Mouse (Mus musculus) kidney, adult 2 months (tissue): ENCODE measurements around the gene Etv5. TPM values are rescaled to one million over a fixed set of nuclear protein-coding genes. Genes with fewer than 3 reads are reported as not detected.
"Not testable (repeated sequence)": the region's sequence is repeated elsewhere in the genome, so short reads cannot be mapped to it uniquely, and the experiment has no call there.

Experiments
- DNase-seq: peaks from one replicate; pipeline ENCODE4 v3.0.0; 2021
- H3K27ac ChIP-seq: fragments of 200-500 bp; 2 replicates; pipeline ENCODE4 v1.5.1; 2012; ENCODE audit warnings: low read depth, low read length, control low read depth, inconsistent platforms; ENCODE audit not compliant: insufficient read depth
- H3K27me3 ChIP-seq: fragments of 200-500 bp; replicated peaks from 2 replicates; pipeline ENCODE4 v1.6.1; 2012; ENCODE audit warnings: mild to moderate bottlenecking, moderate library complexity, low read length, inconsistent platforms; ENCODE audit not compliant: control insufficient read depth, insufficient read depth
- H3K36me3 ChIP-seq: fragments of 200-500 bp; 2 replicates; pipeline ENCODE4 v1.6.1; 2012; ENCODE audit warnings: mild to moderate bottlenecking, moderate library complexity, low read length, inconsistent platforms; ENCODE audit not compliant: control insufficient read depth, insufficient read depth
- H3K4me1 ChIP-seq: fragments of 200-500 bp; 2 replicates; pipeline ENCODE4 v1.6.1; 2011; ENCODE audit warnings: low read length; ENCODE audit not compliant: control insufficient read depth, insufficient read depth
- H3K4me3 ChIP-seq: fragments of 200-500 bp; 2 replicates; pipeline ENCODE4 v1.5.1; 2011; ENCODE audit warnings: mild to moderate bottlenecking, low read depth, low read length, control low read depth; ENCODE audit not compliant: insufficient read depth
- CTCF ChIP-seq: fragments of 200-500 bp; conservative IDR thresholded peaks from 2 replicates; pipeline ENCODE4 v1.5.1; 2011; ENCODE audit warnings: low read depth, mild to moderate bottlenecking, control low read depth, low read length, moderate library complexity, mixed read lengths; ENCODE audit not compliant: insufficient read depth, insufficient read length
- POLR2A ChIP-seq: fragments of 200-500 bp; IDR thresholded peaks from one replicate; pipeline ENCODE4 v1.6.1; 2011; ENCODE audit warnings: low read depth, low read length, control low read depth
- WGBS: fragments of 180-500 bp; shearing (Covaris S2); methylation state at CpG from one replicate; pipeline ENCODE4 v1.1.7; 2018; 5-methylcytosine and 5-hydroxymethylcytosine counted together
- polyA plus RNA-seq: library from polyadenylated mRNA; depleted of rRNA; stranded (reverse); fragments of >200 nt; gene quantifications from 2 replicates; pipeline ENCODE4 v1.2.3, GENCODE M21; 2012

The Etv5 gene
- polyA plus RNA-seq, 1 experiment = 19.7 TPM

GRCm38 (mm10) chr16:22396420-22396819 is 43.1 kb downstream of the Etv5 start:
- H3K36me3 ChIP-seq = no peaks in the 10 kb centered on the region; the same call in 1 of the 2 replicates
- no peak overlapping the region for H3K27ac ChIP-seq
- H3K4me1 ChIP-seq = no peaks in the 10 kb centered on the region
- no peaks in the 10 kb centered on the region for H3K27me3 ChIP-seq
- TF ChIP-seq CTCF (no peak), POLR2A (no peak)
- WGBS = 84% methylated on average over 8 of the region's 8 CpGs
- H3K4me3 ChIP-seq = no peak overlapping the region
- DNase-seq = no peak

DNA sequence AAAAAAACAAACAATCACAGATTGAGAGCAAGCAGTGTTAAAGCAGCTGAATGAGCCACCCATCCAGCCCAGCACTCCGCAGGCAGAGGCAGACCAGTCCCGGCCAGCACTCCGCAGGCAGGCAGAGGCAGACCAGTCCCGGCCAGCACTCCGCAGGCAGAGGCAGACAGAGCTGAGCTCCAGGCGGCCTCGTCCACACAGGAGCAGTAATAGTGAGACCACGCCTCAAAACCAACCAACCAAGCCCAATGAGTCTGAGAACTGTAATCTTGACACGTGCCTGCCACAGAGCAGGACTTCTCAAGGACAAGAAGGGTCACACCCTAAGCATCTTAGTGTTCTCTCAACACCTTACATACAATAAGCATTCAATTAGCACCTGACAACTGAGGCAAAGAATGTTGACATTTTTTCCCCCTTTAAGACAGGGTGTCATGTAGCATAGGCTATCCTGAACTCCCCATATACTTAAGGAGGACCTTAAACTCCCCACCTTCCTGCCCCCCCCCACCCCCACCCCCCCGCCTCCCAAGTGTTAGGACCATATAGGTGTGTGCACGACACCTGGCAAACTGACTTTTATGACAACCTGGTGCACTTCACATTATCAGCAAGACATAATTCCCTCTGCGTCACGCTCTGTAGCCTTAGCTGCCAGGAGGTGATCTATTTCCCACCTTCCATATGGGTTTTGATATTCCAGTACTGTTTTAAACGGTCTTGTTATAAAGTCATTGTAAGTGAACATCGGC is 44.2 kb downstream of the Etv5 start:
- no peaks in the 10 kb centered on the region for H3K4me1 ChIP-seq
- no peaks in the 10 kb centered on the region for H3K27me3 ChIP-seq
- 61% methylated on average over 15 of the region's 15 CpGs for WGBS
- no peaks in the 10 kb centered on the region; the same call in 1 of the 2 replicates for H3K36me3 ChIP-seq
- H3K4me3 ChIP-seq = no peak overlapping the region
- peak; percentile 31 for DNase-seq
- TF ChIP-seq CTCF (no peak), POLR2A (no peak)
- no peak overlapping the region for H3K27ac ChIP-seq

DNA sequence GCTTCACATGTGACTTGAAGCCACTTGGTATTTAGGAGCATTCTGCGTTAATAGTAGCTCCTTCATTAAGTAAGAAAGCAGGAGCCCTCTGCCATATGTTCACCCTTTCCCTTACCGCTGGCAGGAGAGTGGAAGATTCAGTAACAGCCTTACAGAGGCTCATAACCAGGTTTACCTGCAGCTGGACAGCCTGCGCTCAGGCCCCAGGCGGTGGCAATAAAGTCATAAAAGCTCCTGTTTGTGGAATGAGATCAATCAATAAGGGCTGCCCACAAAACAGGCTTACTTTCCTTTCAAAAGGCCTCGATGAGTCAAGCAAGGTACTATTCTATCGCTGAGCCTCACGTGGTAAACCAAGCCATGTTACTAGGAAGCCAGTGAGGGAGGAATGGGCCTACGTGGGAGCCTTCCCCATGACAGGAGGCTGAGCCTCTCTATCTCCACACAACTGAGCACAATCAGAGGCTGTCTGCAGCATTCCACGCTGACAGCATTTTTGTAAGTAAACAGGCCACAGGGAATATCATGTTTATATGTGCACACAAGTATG is 49.1 kb downstream of the Etv5 start:
- H3K27ac ChIP-seq = no peak overlapping the region
- no peak for TF ChIP-seq CTCF
- no peak for TF ChIP-seq POLR2A
- WGBS = 76% methylated on average over 9 of the region's 9 CpGs
- H3K36me3 ChIP-seq = no peaks in the 10 kb centered on the region; the same call in 1 of the 2 replicates
- H3K27me3 ChIP-seq = no peaks in the 10 kb centered on the region
- DNase-seq = no peak
- H3K4me1 ChIP-seq = no peaks in the 10 kb centered on the region
- H3K4me3 ChIP-seq = no peak overlapping the region

DNA sequence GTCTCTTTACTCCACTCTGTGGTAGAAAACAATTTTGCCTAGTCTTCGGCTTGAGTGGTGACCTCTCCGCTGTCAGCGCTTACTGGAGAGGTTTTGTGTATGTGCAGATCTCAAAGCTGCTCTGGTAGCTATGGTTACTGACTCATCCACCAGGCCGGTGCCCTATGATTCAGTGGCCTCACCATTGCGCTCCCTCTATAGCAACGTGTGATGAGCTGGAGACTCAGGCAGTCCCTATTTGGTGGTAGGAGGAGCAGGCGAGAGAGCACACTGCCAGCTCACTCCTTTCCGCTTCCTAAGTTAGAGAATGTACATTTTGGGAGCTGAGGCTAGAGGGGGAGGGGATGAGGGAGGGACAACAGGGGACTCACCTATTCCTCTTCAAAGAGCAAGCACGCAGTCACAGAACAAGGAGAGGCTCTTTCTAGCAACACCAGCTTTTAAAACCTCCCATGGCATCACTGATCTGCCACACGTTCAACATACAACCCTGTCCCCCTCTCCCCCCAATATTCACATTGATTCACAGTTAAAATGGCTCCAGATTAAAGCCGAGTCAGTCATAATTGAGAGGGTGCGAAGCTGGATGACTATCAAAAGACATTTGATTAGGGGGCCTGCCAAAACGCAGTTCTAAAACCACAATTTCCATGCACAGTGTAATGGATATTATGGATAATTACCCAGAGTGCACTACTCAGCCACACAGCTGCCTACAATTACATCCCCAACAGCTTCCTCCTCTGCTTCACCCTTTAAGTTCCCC is 50.2 kb downstream of the Etv5 start:
- Histone ChIP-seq H3K4me3 (no peak overlapping the region), H3K27ac (no peak overlapping the region), H3K4me1 (no peaks in the 10 kb centered on the region), H3K36me3 (no peaks in the 10 kb centered on the region; the same call in 1 of the 2 replicates), H3K27me3 (no peaks in the 10 kb centered on the region)
- WGBS = 88% methylated on average over 13 of the region's 13 CpGs
- TF ChIP-seq CTCF (no peak), POLR2A (no peak)
- no peak for DNase-seq

GRCm38 (mm10) chr16:22387731-22388130 is 51.8 kb downstream of the Etv5 start:
- H3K27me3 ChIP-seq = no peaks in the 10 kb centered on the region
- H3K4me1 ChIP-seq = no peaks in the 10 kb centered on the region
- no peaks in the 10 kb centered on the region; the same call in 1 of the 2 replicates for H3K36me3 ChIP-seq
- 94% methylated on average over 6 of the region's 6 CpGs for WGBS
- H3K27ac ChIP-seq = no peak overlapping the region
- TF ChIP-seq CTCF (no peak), POLR2A (no peak)
- H3K4me3 ChIP-seq = no peak overlapping the region
- DNase-seq = no peak

GRCm38 (mm10) chr16:22382018-22382417 is 57.5 kb downstream of the Etv5 start:
- H3K27me3 ChIP-seq, H3K4me1 ChIP-seq, H3K4me3 ChIP-seq, H3K36me3 ChIP-seq, DNase-seq, H3K27ac ChIP-seq: not testable (repeated sequence)
- WGBS = 69% methylated on average over 6 of the region's 7 CpGs

DNA sequence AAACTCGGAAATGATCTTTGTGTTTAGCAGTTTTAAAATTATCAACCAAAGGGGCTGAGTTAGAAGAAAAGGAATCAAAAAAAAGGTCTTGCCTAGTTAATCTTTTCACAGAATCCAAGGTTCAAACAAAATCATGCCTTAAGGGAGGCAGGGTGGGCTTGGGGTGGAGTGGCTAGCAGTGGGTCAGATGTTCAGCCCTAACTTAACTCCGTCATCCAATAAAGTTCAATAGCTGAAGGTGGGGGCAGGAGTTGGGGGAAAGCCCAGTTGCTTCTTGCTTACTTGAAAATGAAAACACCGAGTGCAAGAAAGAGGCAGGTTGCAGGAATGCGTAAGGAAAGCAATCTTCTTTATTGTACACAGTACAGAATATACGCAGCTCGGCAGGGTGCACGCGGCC is 58.5 kb downstream of the Etv5 start:
- DNase-seq = peak; percentile 77
- Histone ChIP-seq H3K36me3 (no peaks in the 10 kb centered on the region; the same call in 1 of the 2 replicates), H3K4me1 (peaks cover 3% of the 10 kb centered on the region), H3K27me3 (no peaks in the 10 kb centered on the region), H3K4me3 (no peak overlapping the region), H3K27ac (peak overlapping the region; percentile 6; the same call in 1 of the 2 replicates)
- 58% methylated on average over 8 of the region's 8 CpGs for WGBS
- TF ChIP-seq POLR2A = no peak
- no peak for TF ChIP-seq CTCF
